Mouse (Mus musculus) limb, embryonic 11.5 days (tissue): ENCODE results near the gene Col19a1. TPM values are rescaled to one million over a fixed set of nuclear protein-coding genes. Genes with fewer than 3 reads are reported as not detected.

Experiments
- ATAC-seq: fragments of 200-750 bp; cut with Nextera tagmentation; 2 replicates; pipeline ENCODE4 v1.8.0; 2017; ENCODE audit warnings: low read depth; ENCODE audit not compliant: insufficient number of reproducible peaks, low FRiP score, low TSS enrichment
- DNase-seq: peaks from one replicate; pipeline ENCODE4 v3.0.0-alpha.2; 2015; ENCODE audit warnings: low spot score
- H3K27ac ChIP-seq: fragments of 300-500 bp; sonication (generic); replicated peaks from 2 replicates; pipeline ENCODE4 v1.5.1; 2014; ENCODE audit warnings: low read depth, mild to moderate bottlenecking, low read length
- H3K27me3 ChIP-seq: fragments of 300-500 bp; sonication (generic); 2 replicates; pipeline ENCODE4 v1.6.1; 2014; ENCODE audit warnings: mild to moderate bottlenecking, low read length, mixed read lengths; ENCODE audit not compliant: control insufficient read depth, insufficient read depth
- H3K36me3 ChIP-seq: fragments of 300-500 bp; sonication (generic); 2 replicates; pipeline ENCODE4 v1.6.1; 2014; ENCODE audit warnings: mild to moderate bottlenecking, low read length, moderate library complexity, mixed read lengths; ENCODE audit not compliant: control insufficient read depth, insufficient read depth
- H3K4me1 ChIP-seq: fragments of 300-500 bp; sonication (generic); 2 replicates; pipeline ENCODE4 v1.6.1; 2014; ENCODE audit warnings: low read length, mixed read lengths; ENCODE audit not compliant: control insufficient read depth, insufficient read depth
- H3K4me2 ChIP-seq: fragments of 300-500 bp; sonication (generic); 2 replicates; pipeline ENCODE4 v1.6.1; 2014; ENCODE audit warnings: low read depth, mild to moderate bottlenecking, moderate library complexity; ENCODE audit not compliant: severe bottlenecking
- H3K4me3 ChIP-seq: fragments of 300-500 bp; sonication (generic); 2 replicates; pipeline ENCODE4 v1.5.1; 2014; ENCODE audit warnings: low read depth, low read length
- H3K9ac ChIP-seq: fragments of 300-500 bp; sonication (generic); 2 replicates; pipeline ENCODE4 v1.6.1; 2014; ENCODE audit warnings: mild to moderate bottlenecking, low read length
- H3K9me3 ChIP-seq: fragments of 300-500 bp; sonication (generic); 2 replicates; pipeline ENCODE4 v1.6.1; 2016; ENCODE audit warnings: low read length; ENCODE audit not compliant: control insufficient read depth
- WGBS: fragments of 180-500 bp; shearing (Covaris S2); extraction: QIAGEN DNeasy Blood & Tissue Kit; methylation state at CpG from one replicate; pipeline ENCODE4 v1.1.7; 2014; 5-methylcytosine and 5-hydroxymethylcytosine counted together
- polyA plus RNA-seq: library from polyadenylated mRNA; unstranded; fragments of >200 nt; fragmentation: Nextera tagmentation; extraction: Ambion mirVana; gene quantifications from 2 replicates; pipeline ENCODE4 v1.2.1, GENCODE M21; 2014

Col19a1 gene
- polyA plus RNA-seq, 1 experiment from 2014 or later = 0.87 TPM

GRCm38 (mm10) chr1:24553462-24553861 is 33.8 kb downstream of the Col19a1 start:
- 0 out of 2 replicates have a peak, but pooled peaks cover 2% of the 10 kb centered on the region for H3K4me1 ChIP-seq
- H3K4me2 ChIP-seq = no peak overlapping the region
- H3K27me3 ChIP-seq = no peaks in the 10 kb centered on the region
- no peak for ATAC-seq
- no peaks in the 10 kb centered on the region for H3K9me3 ChIP-seq
- DNase-seq = no peak
- no peak overlapping the region for H3K27ac ChIP-seq
- WGBS = 61% methylated on average over 4 of the region's 4 CpGs
- no peak overlapping the region for H3K4me3 ChIP-seq
- no peaks in the 10 kb centered on the region for H3K36me3 ChIP-seq
- no peak overlapping the region for H3K9ac ChIP-seq

GRCm38 (mm10) chr1:24550560-24551280 is 36.6 kb downstream of the Col19a1 start:
- ATAC-seq = no peak
- no peak for DNase-seq
- Histone ChIP-seq H3K9me3 (no peaks in the 10 kb centered on the region), H3K27ac (no peak overlapping the region), H3K27me3 (no peaks in the 10 kb centered on the region), H3K36me3 (no peaks in the 10 kb centered on the region), H3K4me3 (no peak overlapping the region), H3K9ac (no peak overlapping the region), H3K4me1 (0 out of 2 replicates have a peak, but pooled peaks cover 2% of the 10 kb centered on the region), H3K4me2 (no peak overlapping the region)
- 75% methylated on average over 18 of the region's 18 CpGs for WGBS

GRCm38 (mm10) chr1:24550031-24550430 is 37.2 kb downstream of the Col19a1 start:
- Histone ChIP-seq H3K27me3 (no peaks in the 10 kb centered on the region), H3K27ac (no peak overlapping the region), H3K9ac (no peak overlapping the region), H3K36me3 (no peaks in the 10 kb centered on the region), H3K4me3 (no peak overlapping the region), H3K4me2 (no peak overlapping the region), H3K4me1 (0 out of 2 replicates have a peak, but pooled peaks cover 2% of the 10 kb centered on the region), H3K9me3 (no peaks in the 10 kb centered on the region)
- no peak for DNase-seq
- WGBS = 48% methylated on average over 10 of the region's 10 CpGs
- no peak for ATAC-seq

- H3K9ac ChIP-seq = no peak overlapping the region
- H3K36me3 ChIP-seq = no peaks in the 10 kb centered on the region
- H3K4me1 ChIP-seq = 0 out of 2 replicates have a peak, but pooled peaks cover 2% of the 10 kb centered on the region
- no peak overlapping the region for H3K4me2 ChIP-seq
- H3K9me3 ChIP-seq = no peaks in the 10 kb centered on the region
- H3K27me3 ChIP-seq = no peaks in the 10 kb centered on the region
- WGBS = 75% methylated on average over 8 of the region's 8 CpGs
- no peak for DNase-seq
- H3K4me3 ChIP-seq = no peak overlapping the region
- no peak for ATAC-seq
- no peak overlapping the region for H3K27ac ChIP-seq
These were observed 38.2 kb downstream of the Col19a1 start for GRCm38 (mm10) chr1:24549050-24549449.

- Histone ChIP-seq H3K27me3 (no peaks in the 10 kb centered on the region), H3K36me3 (no peaks in the 10 kb centered on the region), H3K4me1 (0 out of 2 replicates have a peak, but pooled peaks cover 2% of the 10 kb centered on the region), H3K4me2 (no peak overlapping the region), H3K4me3 (no peak overlapping the region), H3K9ac (no peak overlapping the region), H3K27ac (no peak overlapping the region), H3K9me3 (no peaks in the 10 kb centered on the region)
- WGBS = 88% methylated on average over 1 of the region's 1 CpGs
- no peak for DNase-seq
- no peak for ATAC-seq
These were observed 39.7 kb downstream of the Col19a1 start for GRCm38 (mm10) chr1:24547574-24547973.

GRCm38 (mm10) chr1:24539852-24540251 is 47.4 kb downstream of the Col19a1 start:
- H3K4me2 ChIP-seq = no peak overlapping the region
- H3K9me3 ChIP-seq = no peaks in the 10 kb centered on the region
- no peaks in the 10 kb centered on the region for H3K27me3 ChIP-seq
- no peak for DNase-seq
- H3K36me3 ChIP-seq = no peaks in the 10 kb centered on the region
- no peak overlapping the region for H3K27ac ChIP-seq
- ATAC-seq = no peak
- H3K4me3 ChIP-seq = no peak overlapping the region
- 64% methylated on average over 1 of the region's 1 CpGs for WGBS
- no peaks in the 10 kb centered on the region for H3K4me1 ChIP-seq
- no peak overlapping the region for H3K9ac ChIP-seq

- ATAC-seq = no peak
- Histone ChIP-seq H3K36me3 (no peaks in the 10 kb centered on the region), H3K27ac (no peak overlapping the region), H3K4me1 (no peaks in the 10 kb centered on the region), H3K9ac (no peak overlapping the region), H3K9me3 (no peaks in the 10 kb centered on the region), H3K4me2 (no peak overlapping the region), H3K4me3 (no peak overlapping the region), H3K27me3 (no peaks in the 10 kb centered on the region)
- WGBS = 90% methylated on average over 2 of the region's 2 CpGs
- no peak for DNase-seq
These were observed 60.1 kb downstream of the Col19a1 start for GRCm38 (mm10) chr1:24527194-24527593.

- no peaks in the 10 kb centered on the region for H3K4me1 ChIP-seq
- ATAC-seq (no peak), DNase-seq (no peak)
- H3K27me3 ChIP-seq = no peaks in the 10 kb centered on the region
- 86% methylated on average over 4 of the region's 4 CpGs for WGBS
- H3K27ac ChIP-seq = no peak overlapping the region
- H3K36me3 ChIP-seq = no peaks in the 10 kb centered on the region
- no peak overlapping the region for H3K4me2 ChIP-seq
- no peak overlapping the region for H3K9ac ChIP-seq
- H3K4me3 ChIP-seq = no peak overlapping the region
- no peaks in the 10 kb centered on the region for H3K9me3 ChIP-seq
These were observed 69.8 kb downstream of the Col19a1 start for GRCm38 (mm10) chr1:24517462-24517861.

GRCm38 (mm10) chr1:24515341-24515740 is 71.9 kb downstream of the Col19a1 start:
- Histone ChIP-seq H3K4me3 (no peak overlapping the region), H3K27me3 (no peaks in the 10 kb centered on the region), H3K4me2 (no peak overlapping the region), H3K27ac (no peak overlapping the region), H3K36me3 (no peaks in the 10 kb centered on the region), H3K4me1 (no peaks in the 10 kb centered on the region), H3K9me3 (no peaks in the 10 kb centered on the region), H3K9ac (no peak overlapping the region)
- no peak for DNase-seq
- no peak for ATAC-seq
- 88% methylated on average over 5 of the region's 5 CpGs for WGBS
